Mouse (Mus musculus): ENCODE measurements at regions not wholly inside any gene's neighbourhood (a gene's known extent, or its start where the extent isn't known, plus 50 kb on each side); places are given as distances from the start of the nearest gene placed in this dataset.
A peak's percentile ranks its signal among the peaks of the same experiment; 100 is the strongest.

DNA sequence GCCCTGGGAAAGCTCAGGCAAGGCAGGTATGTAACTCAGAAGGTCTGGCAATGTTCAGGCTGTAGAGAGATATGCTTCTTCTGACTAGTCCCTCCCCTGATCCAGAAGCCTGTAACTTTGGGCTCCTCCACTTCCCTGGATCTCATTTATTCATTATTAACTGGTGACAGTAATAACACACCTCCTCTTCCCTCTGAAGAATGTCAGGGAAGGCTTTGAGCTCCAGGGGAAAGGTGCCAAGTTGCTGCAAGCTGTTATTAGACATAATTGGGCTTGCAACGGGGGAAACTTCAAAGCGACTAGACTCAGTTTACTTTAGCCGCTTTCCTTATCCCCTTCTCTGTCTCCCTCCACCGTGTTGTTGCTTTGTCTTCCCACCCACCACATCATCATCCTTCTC lies 75.6 kb upstream of the Tmprss2 start:
- no peak for DNase-seq (ENCODE audit: low read depth, low spot score)

GRCm38 (mm10) chr16:97685603-97686285 lies 74.7 kb upstream of the Tmprss2 start:
- no peak for DNase-seq (ENCODE audit: low read depth, low spot score)

- no peak for DNase-seq (ENCODE audit: low read depth, low spot score)
Observed at GRCm38 (mm10) chr16:97681191-97681590, 70.2 kb upstream of the Tmprss2 start.

DNA sequence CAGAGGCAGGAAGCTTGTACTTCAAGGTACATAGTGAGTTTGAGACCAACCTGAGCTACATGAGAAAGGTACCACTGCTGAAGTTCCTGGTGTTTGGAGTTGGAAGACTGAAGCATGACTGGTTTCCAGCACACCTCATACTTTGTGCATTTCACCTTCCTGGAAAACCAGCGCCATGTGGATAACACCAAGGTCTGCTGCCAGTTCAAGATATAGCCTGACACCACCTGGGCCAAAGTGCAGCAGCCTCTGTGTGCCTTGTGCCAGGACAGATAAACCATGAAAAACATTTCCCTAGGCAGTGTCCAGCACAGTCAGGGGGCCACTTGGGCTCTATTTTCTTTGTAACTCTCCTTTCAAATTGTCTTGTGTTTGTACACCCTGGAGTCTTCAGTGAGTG lies 68.8 kb upstream of the Tmprss2 start:
- DNase-seq (ENCODE audit: low read depth, low spot score): no peak

GRCm38 (mm10) chr16:97679252-97679651 lies 68.3 kb upstream of the Tmprss2 start:
- DNase-seq (ENCODE audit: low read depth, low spot score): no peak

DNA sequence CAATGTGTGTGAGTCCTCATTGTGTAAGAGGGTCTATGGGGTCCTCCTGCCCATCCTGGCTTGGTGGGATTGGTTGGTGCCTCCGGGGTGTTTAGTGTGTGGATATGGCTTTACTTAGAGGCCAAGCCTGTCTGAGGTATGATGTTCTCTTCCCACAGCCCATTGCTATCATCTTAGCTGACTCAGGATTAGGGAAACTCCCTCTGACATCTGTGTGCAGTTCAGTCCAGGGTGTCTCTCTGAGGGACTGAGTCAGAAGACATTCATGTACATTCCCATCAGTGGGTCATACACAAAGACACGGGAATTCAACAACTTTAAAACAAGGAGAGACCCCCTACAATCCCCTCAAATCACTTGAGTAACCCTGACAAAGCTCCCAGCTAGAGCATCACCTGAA lies 66.6 kb upstream of the Tmprss2 start:
- DNase-seq (ENCODE audit: low read depth, low spot score): no peak

- peak; percentile 10 for DNase-seq (ENCODE audit: low read depth, low spot score)
Observed at GRCm38 (mm10) chr16:97673576-97673975, 62.6 kb upstream of the Tmprss2 start.

DNA sequence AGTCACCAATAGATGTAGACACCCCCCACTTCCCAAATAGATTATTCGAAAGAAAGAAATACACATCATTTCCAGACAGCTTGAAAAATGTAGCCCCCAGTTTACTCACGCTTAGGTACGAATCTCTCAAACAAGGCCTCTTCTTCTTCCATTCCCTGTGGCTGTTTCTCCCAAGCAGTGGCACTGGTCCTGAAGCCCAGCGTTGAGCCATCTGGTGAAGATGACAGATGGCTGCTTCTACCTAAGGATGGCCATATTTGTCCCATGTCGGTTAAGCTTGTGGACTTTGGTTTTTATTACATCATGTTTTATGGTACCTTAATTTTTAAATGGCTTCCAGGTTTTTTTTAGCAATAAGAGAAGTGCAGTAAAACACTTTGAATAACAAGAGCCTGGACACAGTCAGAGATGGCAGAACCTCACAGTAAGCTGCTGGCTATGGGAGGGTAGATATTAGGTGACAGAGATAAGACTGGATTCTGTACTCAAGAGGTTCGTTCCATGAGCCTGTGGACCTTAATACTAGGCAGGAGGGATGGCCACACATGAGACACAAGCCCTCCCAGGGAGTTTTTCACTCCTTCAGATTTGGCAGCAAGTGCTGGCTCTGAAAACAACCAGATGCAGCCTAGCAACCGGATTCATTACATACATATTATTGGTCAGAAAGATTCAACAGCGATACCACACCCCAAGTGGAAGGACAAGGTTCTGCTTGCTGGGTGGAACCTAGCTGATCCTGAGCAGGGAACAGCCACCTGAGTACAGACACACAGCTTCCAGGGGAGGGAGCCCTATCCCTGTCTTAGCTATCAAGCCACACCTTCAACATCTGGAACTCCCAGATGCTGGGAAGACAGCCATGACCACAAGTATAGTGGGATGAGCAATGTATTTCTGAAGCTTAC lies 59.4 kb upstream of the Tmprss2 start:
- DNase-seq (ENCODE audit: low read depth, low spot score): peak; percentile 38

- DNase-seq (ENCODE audit: low read depth, low spot score): no peak
Observed at GRCm38 (mm10) chr16:97667536-97667935, 56.5 kb upstream of the Tmprss2 start.

DNA sequence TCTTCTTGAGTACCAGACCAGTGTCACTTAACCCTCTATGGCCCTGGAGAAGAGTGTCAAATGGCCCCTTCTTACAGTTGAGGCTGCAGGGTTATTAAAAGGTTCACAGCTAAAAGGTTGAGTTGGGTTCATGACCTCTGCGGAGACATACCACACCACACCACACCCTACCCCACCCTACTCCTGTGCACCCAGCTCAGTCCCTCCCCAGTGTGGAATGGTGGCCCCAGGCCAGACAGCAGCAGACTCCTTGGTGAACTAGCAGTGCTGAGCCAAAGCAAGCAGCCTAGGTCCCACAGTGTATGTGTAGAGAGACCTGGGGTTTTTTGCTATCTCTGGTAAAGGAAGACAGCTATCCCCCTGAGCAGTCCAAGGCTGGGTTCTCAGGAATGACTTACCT lies 54.5 kb upstream of the Tmprss2 start:
- no peak for DNase-seq (ENCODE audit: low read depth, low spot score)
